Mouse (Mus musculus) lung, embryonic 14.5 days (tissue): Measurements from ENCODE around the gene Olfr1200. TPM values are rescaled to one million over a fixed set of nuclear protein-coding genes. Genes with fewer than 3 reads are reported as not detected.

Source experiments
- ATAC-seq: fragments of 200-750 bp; cut with Nextera tagmentation; 2 replicates; pipeline ENCODE4 v1.8.0; 2017; ENCODE audit warnings: mild to moderate bottlenecking, moderate TSS enrichment, moderate library complexity; ENCODE audit not compliant: insufficient read depth
- DNase-seq: peaks from one replicate; pipeline ENCODE4 v3.0.0-alpha.2; 2015
- H3K27ac ChIP-seq: fragments of 300-500 bp; sonication (generic); 2 replicates; pipeline ENCODE4 v1.5.1; 2014; ENCODE audit warnings: low read depth, mild to moderate bottlenecking, moderate library complexity
- H3K27me3 ChIP-seq: fragments of 300-500 bp; sonication (generic); 2 replicates; pipeline ENCODE4 v1.6.1; 2014; ENCODE audit warnings: low read length, control low read depth; ENCODE audit not compliant: insufficient read depth
- H3K36me3 ChIP-seq: fragments of 300-500 bp; sonication (generic); 2 replicates; pipeline ENCODE4 v1.6.1; 2014; ENCODE audit warnings: control low read depth; ENCODE audit not compliant: insufficient read depth
- H3K4me1 ChIP-seq: fragments of 300-500 bp; sonication (generic); 2 replicates; pipeline ENCODE4 v1.6.1; 2014; ENCODE audit warnings: antibody characterized with exemption, control low read depth; ENCODE audit not compliant: insufficient read depth
- H3K4me2 ChIP-seq: fragments of 300-500 bp; sonication (generic); 2 replicates; pipeline ENCODE4 v1.6.1; 2014; ENCODE audit warnings: mild to moderate bottlenecking
- H3K4me3 ChIP-seq: fragments of 300-500 bp; sonication (generic); 2 replicates; pipeline ENCODE4 v1.5.1; 2014; ENCODE audit warnings: low read depth, low read length
- H3K9ac ChIP-seq: fragments of 300-500 bp; sonication (generic); 2 replicates; pipeline ENCODE4 v1.6.1; 2014
- H3K9me3 ChIP-seq: fragments of 300-500 bp; sonication (generic); 2 replicates; pipeline ENCODE4 v1.6.1; 2016; ENCODE audit warnings: low read depth, low read length, control low read depth
- CTCF ChIP-seq: IDR thresholded peaks from 2 replicates; pipeline ENCODE4 v1.5.1; 2016; ENCODE audit warnings: antibody characterized with exemption, low read depth
- WGBS: fragments of 180-500 bp; shearing (Covaris S2); extraction: QIAGEN DNeasy Blood & Tissue Kit; methylation state at CpG from one replicate; pipeline ENCODE4 v1.1.7; 2014; 5-methylcytosine and 5-hydroxymethylcytosine counted together
- polyA plus RNA-seq: library from polyadenylated mRNA; unstranded; fragments of >200 nt; fragmentation: Nextera tagmentation; extraction: Ambion mirVana; gene quantifications from 2 replicates; pipeline ENCODE4 v1.2.1, GENCODE M21; 2014

Olfr1200 gene
- polyA plus RNA-seq, result not detected in 2 replicates

DNA sequence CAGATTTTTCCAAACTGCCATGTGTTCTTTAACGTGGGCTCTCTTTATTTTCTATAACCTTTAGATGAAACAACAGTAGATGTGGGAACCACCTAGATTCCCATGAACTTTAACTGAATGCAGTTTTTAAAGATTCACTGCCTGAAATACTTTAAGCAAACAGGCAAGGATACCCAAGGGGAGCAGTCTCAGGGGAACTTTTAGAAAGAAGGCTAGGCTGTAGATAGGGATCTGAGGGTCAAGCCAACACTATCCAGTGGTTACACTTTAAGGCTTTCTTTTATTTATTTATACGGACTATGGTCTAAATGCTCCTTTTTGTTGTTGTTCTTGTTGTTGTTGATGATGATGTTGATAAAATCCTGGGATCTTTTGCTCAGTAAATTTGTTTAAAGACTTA lies at the start of gene Olfr1200:
Olfr1200 (minus strand) TSS at position 101 of the 400 bp plus-strand sequence.
- Histone ChIP-seq H3K4me3 (no peak within 1 kb of the TSS), H3K27ac (no peak within 1 kb of the TSS), H3K9ac (no peak within 1 kb of the TSS), H3K27me3 (no peaks in the 10 kb centered on the region), H3K4me1 (no peaks in the 10 kb centered on the region), H3K4me2 (no peak within 1 kb of the TSS), H3K36me3 (no peaks in the 10 kb centered on the region), H3K9me3 (no peaks in the 10 kb centered on the region)
- WGBS, result 81% methylated on average over 2 of the region's 2 CpGs
- DNase-seq, result no peak
- TF ChIP-seq CTCF, result no peak
- ATAC-seq, result no peak

DNA sequence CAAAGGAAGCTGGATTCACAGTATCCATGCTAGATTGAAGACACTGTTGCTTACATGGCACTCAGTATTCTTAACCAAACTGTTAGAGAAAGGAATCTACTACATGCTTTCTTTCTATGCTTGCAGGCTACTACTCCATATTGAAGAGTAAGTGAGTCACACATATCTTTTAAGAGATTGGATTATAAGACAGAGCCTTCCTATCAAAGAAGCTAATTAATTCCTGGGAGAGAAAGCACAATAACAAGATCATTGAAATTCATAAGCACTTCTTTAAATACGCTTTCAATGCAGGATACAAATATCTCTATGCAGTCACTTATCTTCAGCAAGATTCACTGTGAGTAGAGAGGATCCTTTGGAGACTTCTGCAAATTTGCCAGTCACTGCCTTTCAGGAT lies 43.9 kb upstream of the Olfr1200 start, which contains the start of gene Olfr1202:
Olfr1202 (plus strand) TSS at position 301 of the 400 bp plus-strand sequence.
- Histone ChIP-seq H3K4me3 (no peak within 1 kb of the TSS), H3K27me3 (no peaks in the 10 kb centered on the region), H3K36me3 (no peaks in the 10 kb centered on the region), H3K27ac (no peak within 1 kb of the TSS), H3K9me3 (no peaks in the 10 kb centered on the region), H3K4me2 (no peak within 1 kb of the TSS), H3K9ac (no peak within 1 kb of the TSS), H3K4me1 (no peaks in the 10 kb centered on the region)
- no peak for DNase-seq
- WGBS, result 73% methylated on average over 1 of the region's 1 CpGs
- no peak for ATAC-seq
- TF ChIP-seq CTCF, result no peak

DNA sequence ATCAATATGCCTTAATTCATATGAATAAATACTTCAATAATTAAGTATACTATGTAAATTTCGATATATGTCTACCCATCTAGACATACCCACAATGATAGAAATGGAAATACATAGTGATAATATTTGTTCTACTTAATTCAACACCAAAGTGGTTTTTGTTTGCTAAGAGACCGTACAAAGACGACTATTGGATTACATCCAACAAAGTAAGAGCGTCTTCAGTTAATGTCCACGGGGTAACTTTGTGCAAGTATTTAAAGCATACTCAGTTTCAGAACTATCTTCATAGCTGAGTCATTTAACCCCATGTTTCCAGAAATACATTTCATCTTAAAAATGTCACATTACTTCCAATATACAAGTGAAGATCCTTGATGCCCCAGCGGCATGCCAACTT lies 22.4 kb upstream of the Olfr1200 start, which contains the start of gene Olfr1201:
Olfr1201 (plus strand) TSS at position 301 of the 400 bp plus-strand sequence.
- no peak for ATAC-seq
- WGBS, result 71% methylated on average over 6 of the region's 6 CpGs
- no peak for TF ChIP-seq CTCF
- Histone ChIP-seq H3K4me2 (no peak within 1 kb of the TSS), H3K27me3 (no peaks in the 10 kb centered on the region), H3K4me3 (no peak within 1 kb of the TSS), H3K36me3 (no peaks in the 10 kb centered on the region), H3K27ac (no peak within 1 kb of the TSS), H3K9ac (no peak within 1 kb of the TSS), H3K9me3 (no peaks in the 10 kb centered on the region), H3K4me1 (no peaks in the 10 kb centered on the region)
- DNase-seq, result no peak

GRCm38 (mm10) chr2:88760369-88760768 lies 9.9 kb downstream of the Olfr1200 start, which contains the start of gene Olfr1199:
Olfr1199 (minus strand) TSS chr2:88760469.
- no peaks in the 10 kb centered on the region for H3K27me3 ChIP-seq
- DNase-seq, result no peak
- H3K4me1 ChIP-seq, result no peaks in the 10 kb centered on the region
- no peak for TF ChIP-seq CTCF
- no peak within 1 kb of the TSS for H3K27ac ChIP-seq
- ATAC-seq, result no peak
- H3K4me2 ChIP-seq, result no peak within 1 kb of the TSS
- H3K9me3 ChIP-seq, result no peaks in the 10 kb centered on the region
- H3K9ac ChIP-seq, result no peak within 1 kb of the TSS
- no peak within 1 kb of the TSS for H3K4me3 ChIP-seq
- WGBS, result 87% methylated on average over 2 of the region's 2 CpGs
- H3K36me3 ChIP-seq, result no peaks in the 10 kb centered on the region

DNA sequence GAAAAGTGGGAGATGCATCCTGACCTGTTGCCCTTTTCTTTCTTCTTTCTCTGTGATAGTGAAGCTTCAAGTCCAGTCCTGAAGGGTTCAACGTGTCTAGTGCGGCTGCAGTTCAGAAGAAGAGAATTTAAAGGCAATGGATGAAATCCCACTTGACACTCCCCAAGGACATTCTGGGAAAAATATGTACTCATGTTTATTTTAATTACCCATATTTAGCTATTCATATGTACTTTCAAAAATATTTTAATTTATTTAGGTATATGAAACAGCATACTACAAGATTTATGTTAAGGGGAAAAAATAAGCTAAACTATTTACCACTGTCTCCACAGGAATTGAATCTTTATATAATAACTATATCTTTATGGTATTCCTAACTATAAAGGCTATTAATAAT lies 19.0 kb downstream of the Olfr1200 start, which contains the start of gene Olfr1198:
Olfr1198 (minus strand) TSS at position 101 of the 400 bp plus-strand sequence.
- WGBS, result 86% methylated on average over 2 of the region's 2 CpGs
- Histone ChIP-seq H3K4me1 (no peaks in the 10 kb centered on the region), H3K9me3 (no peaks in the 10 kb centered on the region), H3K27me3 (no peaks in the 10 kb centered on the region), H3K4me2 (no peak within 1 kb of the TSS), H3K4me3 (no peak within 1 kb of the TSS), H3K27ac (no peak within 1 kb of the TSS), H3K36me3 (no peaks in the 10 kb centered on the region), H3K9ac (no peak within 1 kb of the TSS)
- ATAC-seq, result no peak
- TF ChIP-seq CTCF, result no peak
- no peak for DNase-seq

- no peak for ATAC-seq
- no peaks in the 10 kb centered on the region for H3K9me3 ChIP-seq
- no peak overlapping the region for H3K4me3 ChIP-seq
- WGBS, result 66% methylated on average over 3 of the region's 3 CpGs
- H3K4me2 ChIP-seq, result no peak overlapping the region
- no peaks in the 10 kb centered on the region for H3K36me3 ChIP-seq
- DNase-seq, result no peak
- no peak overlapping the region for H3K27ac ChIP-seq
- H3K27me3 ChIP-seq, result no peaks in the 10 kb centered on the region
- H3K4me1 ChIP-seq, result no peaks in the 10 kb centered on the region
- TF ChIP-seq CTCF, result no peak
- no peak overlapping the region for H3K9ac ChIP-seq
Observed at GRCm38 (mm10) chr2:88743379-88743778, 26.9 kb downstream of the Olfr1200 start.

GRCm38 (mm10) chr2:88732266-88732665 lies 38.0 kb downstream of the Olfr1200 start, which contains the start of gene Olfr1197:
Olfr1197 (minus strand) TSS chr2:88732366.
- DNase-seq, result no peak
- no peaks in the 10 kb centered on the region for H3K27me3 ChIP-seq
- ATAC-seq, result no peak
- H3K9me3 ChIP-seq, result no peaks in the 10 kb centered on the region
- TF ChIP-seq CTCF, result no peak
- H3K36me3 ChIP-seq, result no peaks in the 10 kb centered on the region
- no peak within 1 kb of the TSS for H3K4me3 ChIP-seq
- no peak within 1 kb of the TSS for H3K27ac ChIP-seq
- WGBS, result 85% methylated on average over 1 of the region's 1 CpGs
- H3K4me1 ChIP-seq, result no peaks in the 10 kb centered on the region
- no peak within 1 kb of the TSS for H3K4me2 ChIP-seq
- no peak within 1 kb of the TSS for H3K9ac ChIP-seq

Other genes with a start within 250 kb of the Olfr1200 start
- gene Olfr1188, start 213.6 kb downstream of the Olfr1200 start, polyA plus RNA-seq, result not detected in 2 replicates
- not detected in 2 replicates for gene Olfr1189, start 184.0 kb downstream of the Olfr1200 start, polyA plus RNA-seq
- not detected in 2 replicates for gene Olfr1191-ps1, start 129.9 kb downstream of the Olfr1200 start, polyA plus RNA-seq
- not detected in 2 replicates for gene Olfr1192-ps1, start 122.0 kb downstream of the Olfr1200 start, polyA plus RNA-seq
- not detected in 2 replicates for gene Olfr1193, start 94.9 kb downstream of the Olfr1200 start, polyA plus RNA-seq
- not detected in 2 replicates for gene Olfr1195, start 81.3 kb downstream of the Olfr1200 start, polyA plus RNA-seq
- gene Olfr1196, start 65.9 kb downstream of the Olfr1200 start, polyA plus RNA-seq, result not detected in 2 replicates
- gene Olfr1197, start 38.1 kb downstream of the Olfr1200 start, polyA plus RNA-seq, result not detected in 2 replicates
- gene Olfr1198, start 19.1 kb downstream of the Olfr1200 start, polyA plus RNA-seq, result not detected in 2 replicates
- gene Olfr1199, start 10.0 kb downstream of the Olfr1200 start, polyA plus RNA-seq, result not detected in 2 replicates
- gene Olfr1201, start 22.5 kb upstream of the Olfr1200 start, polyA plus RNA-seq, result not detected in 2 replicates
- gene Olfr1202, start 44.0 kb upstream of the Olfr1200 start, polyA plus RNA-seq, result not detected in 2 replicates
- not detected in 2 replicates for gene Olfr1205, start 59.2 kb upstream of the Olfr1200 start, polyA plus RNA-seq
- gene Olfr1204, start 78.8 kb upstream of the Olfr1200 start, polyA plus RNA-seq, result not detected in 2 replicates
- gene Olfr1206, start 92.7 kb upstream of the Olfr1200 start, polyA plus RNA-seq, result not detected in 2 replicates
- gene Olfr1208, start 131.8 kb upstream of the Olfr1200 start, polyA plus RNA-seq, result not detected in 2 replicates
- gene Olfr1209, start 144.7 kb upstream of the Olfr1200 start, polyA plus RNA-seq, result not detected in 2 replicates
- not detected in 2 replicates for gene Olfr1211, start 167.6 kb upstream of the Olfr1200 start, polyA plus RNA-seq
- not detected in 2 replicates for gene Olfr1212, start 183.5 kb upstream of the Olfr1200 start, polyA plus RNA-seq
- gene Gm13762, start 209.8 kb upstream of the Olfr1200 start, polyA plus RNA-seq, result not detected in 2 replicates
- not detected in 2 replicates for gene Olfr1214, start 222.2 kb upstream of the Olfr1200 start, polyA plus RNA-seq
- not detected in 2 replicates for gene Olfr1215, start 236.5 kb upstream of the Olfr1200 start, polyA plus RNA-seq
- gene Olfr1216, start 247.9 kb upstream of the Olfr1200 start, polyA plus RNA-seq, result not detected in 2 replicates